Mouse (Mus musculus) intestine, embryonic 15.5 days (tissue): Measurements from ENCODE around the gene Mrpl9. TPM values are rescaled to one million over a fixed set of nuclear protein-coding genes. Genes with fewer than 3 reads are reported as not detected.

ENCODE experiments used
- ATAC-seq: fragments of 200-750 bp; cut with Nextera tagmentation; 2 replicates; pipeline ENCODE4 v1.8.0; 2017; ENCODE audit warnings: moderate TSS enrichment, moderate library complexity
- H3K27ac ChIP-seq: fragments of 300-500 bp; sonication (generic); 2 replicates; pipeline ENCODE4 v1.5.1; 2015; ENCODE audit warnings: mild to moderate bottlenecking, inconsistent platforms
- H3K27me3 ChIP-seq: fragments of 300-500 bp; sonication (generic); replicated peaks from 2 replicates; pipeline ENCODE4 v1.6.1; 2015; ENCODE audit warnings: inconsistent platforms
- H3K36me3 ChIP-seq: fragments of 300-500 bp; sonication (generic); 2 replicates; pipeline ENCODE4 v1.6.1; 2015; ENCODE audit warnings: inconsistent platforms
- H3K4me1 ChIP-seq: fragments of 300-500 bp; sonication (generic); replicated peaks from 2 replicates; pipeline ENCODE4 v1.6.1; 2015; ENCODE audit warnings: inconsistent platforms
- H3K4me2 ChIP-seq: fragments of 300-500 bp; sonication (generic); replicated peaks from 2 replicates; pipeline ENCODE4 v1.6.1; 2015; ENCODE audit warnings: mild to moderate bottlenecking, inconsistent platforms
- H3K4me3 ChIP-seq: fragments of 300-500 bp; sonication (generic); replicated peaks from 2 replicates; pipeline ENCODE4 v1.5.1; 2015; ENCODE audit warnings: inconsistent platforms
- H3K9ac ChIP-seq: fragments of 300-500 bp; sonication (generic); 2 replicates; pipeline ENCODE4 v1.6.1; 2015; ENCODE audit warnings: inconsistent platforms
- H3K9me3 ChIP-seq: fragments of 300-500 bp; sonication (generic); 2 replicates; pipeline ENCODE4 v1.6.1; 2016; ENCODE audit warnings: inconsistent platforms
- WGBS: fragments of 180-500 bp; shearing (Covaris S2); methylation state at CpG from one replicate; pipeline ENCODE4 v1.1.7; 2015; 5-methylcytosine and 5-hydroxymethylcytosine counted together
- polyA plus RNA-seq: library from polyadenylated mRNA; unstranded; fragments of >200 nt; fragmentation: Nextera tagmentation; extraction: Ambion mirVana; gene quantifications from 2 replicates; pipeline ENCODE4 v1.2.1, GENCODE M21; 2015

The Mrpl9 gene
- 69.3 TPM in 2 replicates for polyA plus RNA-seq

GRCm38 (mm10) chr3:94442951-94443596 lies at the start of gene Mrpl9:
Gene Mrpl9 (plus strand): TSS chr3:94443318.
- Histone ChIP-seq H3K4me3 (peak within 1 kb of the TSS; percentile 97), H3K9ac (peak within 1 kb of the TSS; percentile 93), H3K9me3 (no peaks in the 10 kb centered on the region), H3K4me2 (peak within 1 kb of the TSS; percentile 83), H3K4me1 (no peaks in the 10 kb centered on the region; the same call in 1 of the 2 replicates), H3K36me3 (peaks cover 15% of the 10 kb centered on the region), H3K27ac (peak within 1 kb of the TSS; percentile 68; the same call in 1 of the 2 replicates), H3K27me3 (0 out of 2 replicates have a peak, but pooled peaks cover 3% of the 10 kb centered on the region)
- peak; percentile 99 for ATAC-seq
- WGBS: under 1% methylated on average over 39 of the region's 39 CpGs

GRCm38 (mm10) chr3:94396336-94396735 lies 46.8 kb upstream of the Mrpl9 start:
- 83% methylated on average over 1 of the region's 1 CpGs for WGBS
- Histone ChIP-seq H3K36me3 (no peaks in the 10 kb centered on the region), H3K4me2 (no peak overlapping the region), H3K27ac (no peak overlapping the region), H3K9ac (no peak overlapping the region), H3K4me3 (no peak overlapping the region), H3K9me3 (no peaks in the 10 kb centered on the region), H3K4me1 (0 out of 2 replicates have a peak, but pooled peaks cover 2% of the 10 kb centered on the region), H3K27me3 (peaks cover 32% of the 10 kb centered on the region)
- ATAC-seq: no peak

DNA sequence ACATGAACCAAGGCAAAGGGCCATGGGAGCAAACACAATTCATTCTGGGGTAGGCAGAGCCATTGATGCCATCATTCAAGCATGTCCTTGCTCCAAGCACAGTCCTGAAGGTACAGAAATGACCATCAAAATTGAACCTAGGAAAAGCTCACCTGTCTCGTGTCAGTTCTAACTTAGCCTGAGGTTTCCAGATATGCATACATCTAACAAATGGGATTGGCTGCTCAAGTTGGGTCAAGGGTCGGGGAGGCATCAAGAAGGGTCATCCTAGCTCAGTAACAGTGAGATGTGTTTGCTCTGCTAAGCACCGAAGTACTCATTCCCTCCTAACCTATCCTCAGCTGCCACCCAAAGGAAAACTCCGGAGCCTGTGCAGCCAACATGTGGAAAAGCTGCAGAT lies 46.3 kb upstream of the Mrpl9 start:
- Histone ChIP-seq H3K27ac (no peak overlapping the region), H3K9me3 (no peaks in the 10 kb centered on the region), H3K9ac (no peak overlapping the region), H3K4me2 (no peak overlapping the region), H3K27me3 (peaks cover 37% of the 10 kb centered on the region), H3K4me1 (0 out of 2 replicates have a peak, but pooled peaks cover 2% of the 10 kb centered on the region), H3K4me3 (no peak overlapping the region), H3K36me3 (no peaks in the 10 kb centered on the region)
- no peak for ATAC-seq
- WGBS: 76% methylated on average over 4 of the region's 4 CpGs

DNA sequence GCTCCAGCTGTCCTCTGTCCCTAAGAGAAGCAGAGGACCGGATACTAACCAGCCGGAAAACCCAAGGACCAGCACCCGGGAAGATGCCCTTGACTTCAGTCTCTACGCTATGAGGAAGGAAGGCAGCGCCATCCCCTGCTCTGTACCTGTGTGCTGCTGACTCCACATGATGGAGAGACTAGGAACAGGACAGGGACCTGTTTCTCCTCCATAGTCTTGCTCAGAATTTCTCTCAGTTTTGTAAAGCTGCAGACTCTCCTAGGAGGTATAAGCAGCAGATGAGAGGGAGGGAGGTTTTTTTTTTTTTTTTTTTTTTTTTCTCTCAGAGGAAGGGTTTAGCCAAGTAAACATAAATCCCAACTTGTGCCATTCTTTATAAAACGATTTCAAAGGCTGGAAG lies 44.9 kb upstream of the Mrpl9 start, which contains the start of gene Lingo4:
Gene Lingo4 (plus strand): TSS at position 301 of the 400 bp plus-strand sequence.
- H3K27me3 ChIP-seq: peaks cover 44% of the 10 kb centered on the region
- H3K4me2 ChIP-seq: peak within 1 kb of the TSS; percentile 62
- no peaks in the 10 kb centered on the region for H3K9me3 ChIP-seq
- H3K4me3 ChIP-seq: peak within 1 kb of the TSS; percentile 17
- 0 out of 2 replicates have a peak, but pooled peaks cover 2% of the 10 kb centered on the region for H3K4me1 ChIP-seq
- no peak within 1 kb of the TSS for H3K9ac ChIP-seq
- H3K36me3 ChIP-seq: no peaks in the 10 kb centered on the region
- no peak for ATAC-seq
- WGBS: 69% methylated on average over 6 of the region's 6 CpGs
- H3K27ac ChIP-seq: no peak within 1 kb of the TSS

GRCm38 (mm10) chr3:94398943-94399481 lies 44.1 kb upstream of the Mrpl9 start:
- Histone ChIP-seq H3K9me3 (no peaks in the 10 kb centered on the region), H3K4me2 (peak overlapping the region; percentile 62), H3K4me1 (0 out of 2 replicates have a peak, but pooled peaks cover 2% of the 10 kb centered on the region), H3K27me3 (peaks cover 45% of the 10 kb centered on the region), H3K27ac (no peak overlapping the region), H3K36me3 (no peaks in the 10 kb centered on the region), H3K4me3 (peak overlapping the region; percentile 17), H3K9ac (no peak overlapping the region)
- no peak for ATAC-seq
- WGBS: 3% methylated on average over 20 of the region's 20 CpGs

- H3K9me3 ChIP-seq: no peaks in the 10 kb centered on the region
- H3K9ac ChIP-seq: no peak overlapping the region
- no peak overlapping the region for H3K4me3 ChIP-seq
- 0 out of 2 replicates have a peak, but pooled peaks cover 2% of the 10 kb centered on the region for H3K4me1 ChIP-seq
- 46% methylated on average over 5 of the region's 5 CpGs for whole genome bisulfite sequencing
- peaks cover 45% of the 10 kb centered on the region for H3K27me3 ChIP-seq
- H3K36me3 ChIP-seq: no peaks in the 10 kb centered on the region
- no peak overlapping the region for H3K27ac ChIP-seq
- ATAC-seq: no peak
- no peak overlapping the region for H3K4me2 ChIP-seq
These were observed 43.3 kb upstream of the Mrpl9 start for GRCm38 (mm10) chr3:94399663-94400310.

DNA sequence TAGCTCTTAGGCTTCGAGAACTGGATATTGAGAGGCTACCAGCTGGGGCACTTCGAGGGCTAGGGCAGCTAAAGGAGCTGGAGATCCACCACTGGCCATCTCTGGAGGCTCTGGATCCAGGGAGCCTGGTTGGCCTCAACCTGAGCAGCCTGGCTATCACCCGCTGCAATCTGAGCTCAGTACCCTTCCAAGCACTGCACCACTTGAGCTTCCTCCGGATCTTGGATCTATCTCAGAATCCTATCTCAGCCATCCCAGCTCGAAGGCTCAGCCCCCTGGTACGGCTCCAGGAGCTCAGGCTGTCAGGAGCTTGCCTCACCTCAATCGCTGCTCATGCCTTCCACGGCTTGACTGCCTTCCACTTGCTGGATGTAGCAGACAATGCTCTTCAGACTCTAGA lies 40.7 kb upstream of the Mrpl9 start:
- no peak for ATAC-seq
- Histone ChIP-seq H3K27me3 (peaks cover 38% of the 10 kb centered on the region), H3K4me2 (no peak overlapping the region)

GRCm38 (mm10) chr3:94404366-94405054 lies 38.6 kb upstream of the Mrpl9 start:
- Histone ChIP-seq H3K9me3 (no peaks in the 10 kb centered on the region), H3K9ac (no peak overlapping the region), H3K27me3 (peaks cover 27% of the 10 kb centered on the region), H3K4me2 (no peak overlapping the region), H3K4me1 (no peaks in the 10 kb centered on the region), H3K36me3 (no peaks in the 10 kb centered on the region), H3K27ac (no peak overlapping the region), H3K4me3 (no peak overlapping the region)
- 26% methylated on average over 7 of the region's 7 CpGs for WGBS
- no peak for ATAC-seq

More for the DNA sequence above, 40.7 kb upstream of the Mrpl9 start:
- Histone ChIP-seq H3K4me3 (no peak overlapping the region), H3K27ac (no peak overlapping the region), H3K9ac (no peak overlapping the region), H3K9me3 (no peaks in the 10 kb centered on the region), H3K4me1 (0 out of 2 replicates have a peak, but pooled peaks cover 2% of the 10 kb centered on the region), H3K36me3 (no peaks in the 10 kb centered on the region)
- WGBS: 66% methylated on average over 8 of the region's 8 CpGs

DNA sequence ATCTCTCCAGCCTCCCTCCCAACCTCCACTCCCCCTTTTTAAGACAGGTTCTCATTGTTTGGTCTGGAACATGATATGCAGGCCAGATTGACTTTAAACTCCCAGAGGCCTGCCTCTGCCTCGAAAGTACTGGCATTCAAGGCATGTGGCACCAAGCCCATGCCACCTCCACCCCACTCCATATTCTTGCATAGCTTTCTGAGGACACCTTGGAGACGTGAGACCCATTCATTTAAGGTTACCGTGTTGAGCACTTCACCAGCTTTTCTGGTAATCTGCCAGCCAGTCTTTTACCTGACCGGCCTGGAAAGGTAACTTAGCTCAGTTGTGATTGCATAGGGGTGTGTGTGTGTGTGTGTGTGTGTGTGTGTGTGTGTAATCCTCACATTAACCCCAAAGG lies 37.6 kb upstream of the Mrpl9 start:
- no peak for ATAC-seq
- Histone ChIP-seq H3K4me3 (no peak overlapping the region), H3K4me1 (no peaks in the 10 kb centered on the region), H3K27me3 (peaks cover 19% of the 10 kb centered on the region), H3K9ac (no peak overlapping the region), H3K27ac (no peak overlapping the region), H3K4me2 (no peak overlapping the region), H3K36me3 (no peaks in the 10 kb centered on the region), H3K9me3 (no peaks in the 10 kb centered on the region)
- 63% methylated on average over 4 of the region's 4 CpGs for WGBS

DNA sequence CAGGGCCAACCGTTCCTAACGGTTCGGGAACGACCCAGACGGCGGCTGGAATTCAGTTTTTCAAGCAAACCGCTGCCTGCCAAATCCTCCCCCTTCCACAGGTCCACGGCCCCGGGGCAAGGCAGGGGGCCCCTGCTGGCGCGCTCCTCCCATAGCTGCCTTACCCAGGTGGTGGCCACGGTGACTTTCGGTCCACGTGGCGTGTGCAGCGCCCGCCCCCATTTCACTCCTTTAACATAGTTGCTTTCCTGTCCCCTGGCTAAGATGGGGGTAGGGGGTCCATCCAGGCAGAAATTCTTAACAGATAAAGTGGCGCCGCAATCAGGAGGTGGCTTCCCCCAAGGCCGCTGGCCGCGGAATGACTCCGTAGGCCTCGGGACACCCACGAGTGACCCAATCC lies 30.6 kb upstream of the Mrpl9 start:
- no peaks in the 10 kb centered on the region for H3K9me3 ChIP-seq
- H3K27ac ChIP-seq: no peak overlapping the region
- no peaks in the 10 kb centered on the region for H3K36me3 ChIP-seq
- 7% methylated on average over 25 of the region's 25 CpGs for WGBS
- H3K4me2 ChIP-seq: peak overlapping the region; percentile 94
- ATAC-seq: peak; percentile 63
- H3K4me3 ChIP-seq: peak overlapping the region; percentile 47
- no peaks in the 10 kb centered on the region for H3K27me3 ChIP-seq
- H3K4me1 ChIP-seq: peaks cover 7% of the 10 kb centered on the region
- peak overlapping the region; percentile 38 for H3K9ac ChIP-seq

GRCm38 (mm10) chr3:94413031-94413679 lies 30.0 kb upstream of the Mrpl9 start, which contains the start of gene Tdrkh:
Gene Tdrkh (plus strand): TSS chr3:94413273.
- ATAC-seq: peak; percentile 100
- H3K27me3 ChIP-seq: no peaks in the 10 kb centered on the region
- no peaks in the 10 kb centered on the region for H3K36me3 ChIP-seq
- peak within 1 kb of the TSS; percentile 94 for H3K4me2 ChIP-seq
- peak within 1 kb of the TSS; percentile 38 for H3K9ac ChIP-seq
- H3K4me3 ChIP-seq: peak within 1 kb of the TSS; percentile 47
- 7% methylated on average over 52 of the region's 52 CpGs for WGBS
- H3K4me1 ChIP-seq: peaks cover 7% of the 10 kb centered on the region
- H3K9me3 ChIP-seq: no peaks in the 10 kb centered on the region
- H3K27ac ChIP-seq: no peak within 1 kb of the TSS
